Mouse (Mus musculus): ENCODE data around the gene Slc39a9.

Slc39a9 gene

GRCm38 (mm10) chr12:80719141-80719540, 75.5 kb downstream of the Slc39a9 start:
- no peak for DNase-seq (ENCODE audit: low spot score)

- DNase-seq (ENCODE audit: low spot score) = no peak
Observed at GRCm38 (mm10) chr12:80720507-80720906, 76.8 kb downstream of the Slc39a9 start.

GRCm38 (mm10) chr12:80721458-80721857, 77.8 kb downstream of the Slc39a9 start:
- no peak for DNase-seq (ENCODE audit: low spot score)

- DNase-seq (ENCODE audit: low spot score) = peak; percentile 64
Observed at GRCm38 (mm10) chr12:80724853-80725559, 81.3 kb downstream of the Slc39a9 start.

GRCm38 (mm10) chr12:80728207-80728606, 84.5 kb downstream of the Slc39a9 start:
- no peak for DNase-seq (ENCODE audit: low spot score)

- no peak for DNase-seq (ENCODE audit: low spot score)
Observed at GRCm38 (mm10) chr12:80728814-80729213, 85.1 kb downstream of the Slc39a9 start.

GRCm38 (mm10) chr12:80729758-80730530, 86.3 kb downstream of the Slc39a9 start:
- DNase-seq (ENCODE audit: low spot score) = no peak

- DNase-seq (ENCODE audit: low spot score) = no peak
Observed at GRCm38 (mm10) chr12:80730567-80730966, 86.9 kb downstream of the Slc39a9 start.

Data from T-cell, adult 2 months (primary cell).